Mouse (Mus musculus) adipocyte (in vitro differentiated cells): ENCODE measurements around the gene Slc25a1.

Experiments used
- DNase-seq: peaks from one replicate; pipeline ENCODE4 v3.0.0-alpha.2; 2016; ENCODE audit warnings: low spot score

Gene Slc25a1

DNA sequence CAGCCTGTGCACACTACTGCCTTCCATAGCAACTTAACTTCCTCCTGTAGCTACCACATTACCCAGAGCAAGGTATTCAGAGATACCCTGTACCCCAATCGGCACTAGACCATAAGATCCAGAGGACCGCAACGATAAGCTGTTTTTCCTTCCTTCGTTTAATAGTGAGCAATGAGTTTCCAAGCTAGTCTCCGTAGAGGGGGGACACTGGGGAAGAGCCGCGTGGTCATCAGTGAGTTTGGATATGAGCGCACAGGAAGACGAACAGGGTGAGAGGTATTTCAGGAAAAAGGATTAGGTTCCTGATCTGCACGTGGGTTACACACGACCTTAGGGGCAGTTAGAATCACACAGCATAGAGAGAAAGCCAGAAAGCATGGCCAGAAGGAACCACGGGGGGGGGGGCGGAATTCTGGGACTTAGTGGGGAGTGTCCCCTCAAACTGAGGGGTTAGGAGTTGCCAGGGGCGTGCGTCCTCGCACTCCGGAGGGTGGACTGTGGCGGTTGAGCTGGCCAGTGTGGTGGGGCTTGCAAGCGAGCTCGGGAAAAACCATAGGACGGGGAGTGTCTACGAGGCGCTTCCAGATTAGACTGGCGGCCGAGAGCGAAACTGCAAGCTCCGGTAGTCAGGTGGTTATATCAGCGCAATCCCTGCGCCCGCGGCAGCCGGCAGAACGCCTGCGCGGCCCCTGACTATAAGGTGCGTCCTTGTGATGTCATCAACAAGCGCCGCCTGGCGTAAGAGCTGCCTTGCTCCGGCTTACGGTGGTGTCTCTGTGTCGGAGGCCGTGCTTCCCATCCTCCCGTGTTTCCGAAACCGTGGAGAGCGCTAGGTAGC lies 6.5 kb downstream of the Slc25a1 start:
- peak; percentile 99 for DNase-seq

DNA sequence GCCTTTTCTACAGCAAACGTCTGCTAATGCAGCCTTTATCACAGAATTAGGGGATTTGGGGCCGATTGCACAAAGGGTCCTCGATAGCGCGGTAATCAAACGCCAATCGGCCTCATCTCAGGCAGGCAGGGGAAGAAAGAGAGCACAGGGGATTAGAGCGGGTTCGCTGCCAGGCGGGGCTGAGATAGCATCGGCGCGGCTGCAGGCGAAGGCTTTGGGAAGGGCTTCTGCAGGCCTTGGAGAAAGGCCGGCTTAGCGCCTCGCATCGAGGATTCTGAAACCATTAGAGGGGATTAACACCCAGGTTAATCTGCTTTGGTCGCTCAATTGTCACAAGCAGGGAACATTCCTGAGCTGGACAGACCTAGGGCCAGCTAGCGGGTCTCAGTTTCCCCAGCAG lies 7.4 kb downstream of the Slc25a1 start:
- DNase-seq: no peak

DNA sequence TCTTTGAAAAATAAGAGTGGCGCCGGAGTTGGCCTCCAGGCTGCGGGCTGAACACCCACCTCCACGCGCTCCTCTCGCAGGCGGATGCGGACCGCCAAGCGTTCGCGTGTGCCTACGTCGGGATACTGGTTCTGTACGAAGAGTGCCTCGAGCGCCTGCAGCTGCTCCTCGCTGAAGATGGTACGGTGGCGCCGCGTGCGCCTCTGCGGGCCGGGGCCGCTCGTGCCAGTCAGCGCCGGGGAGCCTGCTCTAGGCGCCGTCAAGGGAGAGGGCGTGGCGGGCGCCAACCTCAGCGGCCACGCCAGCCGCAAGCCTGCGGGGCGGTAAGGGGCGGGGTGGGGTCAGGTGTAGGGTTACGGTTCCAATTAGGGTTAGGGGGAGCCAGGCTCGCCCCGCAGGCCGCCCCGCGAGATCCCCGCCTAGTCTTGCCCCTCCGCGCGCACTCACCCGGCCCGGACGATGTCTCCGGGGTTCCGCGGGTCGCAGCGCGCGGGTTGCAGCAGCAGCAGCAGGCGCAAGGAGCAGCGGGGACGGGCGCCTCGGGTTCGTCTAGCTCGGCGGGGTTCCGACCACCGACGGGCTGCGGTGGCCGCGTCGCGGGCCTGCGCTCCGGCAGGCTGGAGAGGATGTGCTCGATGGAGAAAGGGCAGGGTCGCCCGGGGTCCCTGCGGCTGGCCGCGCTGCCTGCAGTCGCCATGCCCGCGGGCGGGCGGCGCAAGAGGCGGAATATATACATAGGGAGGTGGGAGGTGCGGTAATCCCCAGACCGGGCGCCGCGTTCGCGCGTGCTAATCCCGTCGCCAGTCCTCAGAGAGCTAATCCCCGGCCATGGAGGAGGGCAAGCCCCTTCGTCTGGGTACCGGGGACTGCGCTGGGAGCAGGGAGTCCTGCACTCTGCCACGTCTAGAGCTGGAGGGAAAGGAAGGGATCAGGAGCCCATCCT lies 13.4 kb downstream of the Slc25a1 start, which contains the start of gene Gsc2:
Gene Gsc2, minus strand, starts transcription at position 753 of the 943 bp plus-strand sequence.
- DNase-seq: no peak

DNA sequence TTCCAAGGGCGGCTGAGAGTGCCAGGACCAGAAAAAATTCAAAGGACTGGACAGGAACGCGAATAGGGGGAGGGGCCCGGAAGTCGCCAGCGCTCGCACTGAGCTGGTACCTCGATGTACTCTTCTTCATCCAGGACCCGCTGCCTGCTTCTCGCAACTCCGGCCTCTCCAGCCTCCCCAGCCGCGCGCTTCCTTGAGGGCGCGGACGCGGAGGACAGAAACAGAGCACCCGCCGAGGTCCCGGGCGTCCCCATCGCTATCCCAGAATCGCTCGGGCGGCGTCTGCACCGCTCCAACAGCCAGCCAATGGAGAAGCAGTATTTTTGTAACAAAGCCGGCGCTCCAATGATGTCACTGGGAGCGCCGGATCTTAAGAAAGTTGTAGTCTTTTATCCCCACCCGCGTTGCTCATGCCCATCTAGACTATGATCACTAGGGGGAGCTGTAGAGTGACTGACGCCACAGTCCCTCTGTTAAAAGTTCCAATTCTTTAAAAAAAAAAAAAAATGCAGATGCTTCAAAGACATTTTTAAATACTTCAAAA lies 16.9 kb downstream of the Slc25a1 start, which contains the start of gene Ess2:
Gene Ess2, minus strand, starts transcription at position 297 of the 544 bp plus-strand sequence.
- peak; percentile 99 for DNase-seq

DNA sequence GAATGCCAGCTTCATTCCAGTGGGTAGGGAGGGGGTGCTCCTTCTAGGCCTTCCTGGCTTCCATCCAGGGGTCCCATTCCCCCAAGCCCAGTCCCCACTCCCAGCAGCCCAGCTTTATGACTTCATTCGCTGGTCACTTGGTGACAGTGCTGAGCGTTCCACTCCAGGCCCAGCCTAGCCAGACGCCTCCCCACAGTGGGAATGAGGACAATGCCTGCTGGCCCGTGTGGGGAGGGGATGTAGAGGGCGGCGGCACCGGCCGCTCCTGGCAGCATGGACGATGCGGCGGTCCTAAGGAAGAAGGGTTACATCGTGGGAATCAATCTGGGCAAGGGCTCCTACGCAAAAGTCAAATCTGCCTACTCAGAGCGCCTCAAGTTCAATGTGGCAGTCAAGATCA lies 29.6 kb downstream of the Slc25a1 start, which contains the start of the genes Dgcr2 and Tssk2:
Gene Dgcr2, minus strand, starts transcription at position 101 of the 400 bp plus-strand sequence.
Gene Tssk2, plus strand, starts transcription at position 176 of the 400 bp plus-strand sequence.
- no peak for DNase-seq

DNA sequence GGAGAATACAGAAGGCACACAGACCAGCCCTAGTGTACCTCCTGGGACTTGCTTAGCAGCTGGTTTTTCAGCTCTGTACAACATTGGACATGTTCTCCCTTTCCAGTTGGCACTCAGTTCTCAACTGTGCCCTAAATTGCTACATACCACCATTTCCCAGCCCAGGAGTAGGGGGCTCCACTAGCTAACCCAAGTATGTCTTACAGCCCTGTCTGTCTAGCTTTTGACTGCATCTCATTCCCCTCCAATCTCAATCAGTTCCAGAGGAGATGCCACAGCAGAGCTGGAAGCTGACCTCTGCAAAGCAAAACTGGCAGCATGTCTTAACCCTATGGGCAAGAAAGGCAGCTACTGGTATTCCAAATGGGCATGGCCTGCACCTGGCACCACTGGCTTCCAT lies 31.9 kb downstream of the Slc25a1 start:
- DNase-seq: peak; percentile 56

DNA sequence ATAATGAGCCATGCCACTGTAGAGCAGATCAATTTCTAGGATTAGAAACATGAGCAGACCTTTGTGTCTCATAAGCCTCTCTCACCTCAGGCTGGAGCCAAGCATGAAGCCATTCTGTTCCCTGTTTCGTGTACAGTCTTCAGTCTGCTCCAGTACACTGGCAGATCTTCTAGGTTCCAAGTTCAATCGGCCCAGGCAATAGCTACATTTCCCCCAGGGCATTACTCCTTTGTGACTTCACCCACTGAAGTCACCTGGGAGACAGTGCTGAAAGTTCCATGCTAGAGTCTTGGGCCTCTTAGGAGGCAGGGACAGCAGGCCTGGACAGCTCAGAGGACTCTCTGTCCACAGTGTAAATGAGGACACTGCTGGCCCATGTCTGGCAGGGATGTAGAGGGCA lies 34.1 kb downstream of the Slc25a1 start, which contains the start of gene Tssk1:
Gene Tssk1, plus strand, starts transcription at position 301 of the 400 bp plus-strand sequence.
- no peak for DNase-seq

DNA sequence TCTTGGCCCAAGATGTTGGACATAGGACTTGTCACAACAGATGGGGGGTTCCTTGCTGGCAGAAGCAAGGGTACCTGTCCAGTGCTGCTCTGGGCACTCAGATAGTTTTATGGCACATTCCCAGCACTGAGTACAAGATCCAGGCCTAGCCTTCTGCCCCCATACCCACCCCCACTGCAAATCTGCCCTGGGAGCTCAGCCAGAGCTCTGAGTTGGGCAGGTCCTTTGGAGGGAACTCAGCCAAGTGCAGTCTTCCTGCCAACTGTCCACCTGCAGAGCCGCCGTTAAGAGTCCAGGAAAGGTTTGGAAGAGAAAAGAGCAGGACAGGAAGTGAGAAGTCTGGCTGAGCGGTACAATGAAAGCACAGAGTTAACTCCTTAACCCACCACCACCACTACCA lies 35.4 kb downstream of the Slc25a1 start:
- no peak for DNase-seq

DNA sequence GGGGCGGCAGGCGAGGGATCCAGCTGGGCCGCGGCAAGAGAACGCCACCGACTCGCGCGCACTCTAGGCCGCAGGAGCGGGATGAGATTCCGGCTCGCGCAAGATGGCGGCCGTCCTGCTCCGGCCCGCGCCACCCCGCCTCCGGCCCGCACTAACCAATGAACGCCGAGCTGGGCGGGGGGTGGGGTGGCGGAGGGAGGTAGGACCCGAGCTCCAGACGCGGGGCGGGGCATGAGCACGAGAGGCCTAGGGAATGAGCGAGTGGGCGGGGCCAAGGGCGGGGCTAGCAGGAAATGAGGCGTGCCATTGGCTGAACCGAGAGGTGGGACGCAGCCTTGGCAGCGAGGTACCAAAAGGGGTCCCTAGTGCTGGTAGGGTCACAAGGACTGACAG lies 36.5 kb downstream of the Slc25a1 start, which contains the start of gene Gm20518:
Gene Gm20518, minus strand, starts transcription at position 105 of the 393 bp plus-strand sequence.
- peak; percentile 99 for DNase-seq

DNA sequence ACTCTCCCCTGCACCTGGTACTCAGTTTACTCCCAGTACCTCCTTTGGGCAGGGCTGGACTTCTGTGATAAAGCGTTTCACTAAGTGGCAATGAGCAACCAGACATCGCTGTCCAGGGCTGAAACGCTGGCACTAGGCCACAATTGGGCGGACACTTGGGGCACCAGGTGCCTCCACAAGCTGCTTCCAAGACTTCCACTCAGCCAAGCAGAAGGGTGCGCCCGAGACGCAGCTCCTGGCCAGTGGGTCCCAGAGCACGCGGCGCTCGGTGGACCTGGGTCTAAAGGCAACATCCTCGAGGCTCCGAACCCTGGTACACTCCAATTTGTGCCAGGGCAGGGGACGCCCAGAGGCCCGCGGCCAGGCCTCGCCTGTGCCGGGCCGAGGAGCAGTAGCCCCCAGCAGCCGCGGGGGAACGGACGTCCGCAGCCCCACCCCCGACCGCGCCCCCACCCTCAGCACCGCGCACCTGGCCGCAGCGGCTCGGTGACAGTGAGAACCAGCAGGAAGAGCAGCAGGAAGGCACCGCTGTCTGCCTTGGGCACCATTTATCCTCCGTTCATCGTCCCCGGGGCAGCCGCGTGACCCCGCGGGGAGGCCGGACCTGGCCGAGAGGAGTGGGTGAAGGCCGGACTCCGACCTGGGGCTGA lies 37.0 kb downstream of the Slc25a1 start:
- peak; percentile 94 for DNase-seq

DNA sequence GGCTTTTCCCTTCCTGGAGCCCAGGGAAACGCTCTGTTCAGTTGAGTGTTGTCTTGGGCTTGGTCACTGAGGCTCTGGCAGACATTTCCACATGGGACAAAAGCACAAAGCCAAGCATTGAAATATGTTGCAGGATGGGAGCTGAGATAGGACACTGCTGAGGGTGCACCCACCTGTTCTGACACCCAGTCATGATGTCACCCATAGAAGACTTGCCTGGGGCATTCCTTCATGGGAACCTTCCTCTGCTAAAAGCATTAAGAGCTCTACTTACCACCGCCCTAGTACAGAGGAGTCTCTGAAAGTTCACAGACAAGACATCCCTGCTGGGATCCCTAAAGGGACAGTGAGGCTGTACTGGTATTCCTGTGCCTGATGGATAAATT lies 37.7 kb downstream of the Slc25a1 start:
- DNase-seq: no peak

DNA sequence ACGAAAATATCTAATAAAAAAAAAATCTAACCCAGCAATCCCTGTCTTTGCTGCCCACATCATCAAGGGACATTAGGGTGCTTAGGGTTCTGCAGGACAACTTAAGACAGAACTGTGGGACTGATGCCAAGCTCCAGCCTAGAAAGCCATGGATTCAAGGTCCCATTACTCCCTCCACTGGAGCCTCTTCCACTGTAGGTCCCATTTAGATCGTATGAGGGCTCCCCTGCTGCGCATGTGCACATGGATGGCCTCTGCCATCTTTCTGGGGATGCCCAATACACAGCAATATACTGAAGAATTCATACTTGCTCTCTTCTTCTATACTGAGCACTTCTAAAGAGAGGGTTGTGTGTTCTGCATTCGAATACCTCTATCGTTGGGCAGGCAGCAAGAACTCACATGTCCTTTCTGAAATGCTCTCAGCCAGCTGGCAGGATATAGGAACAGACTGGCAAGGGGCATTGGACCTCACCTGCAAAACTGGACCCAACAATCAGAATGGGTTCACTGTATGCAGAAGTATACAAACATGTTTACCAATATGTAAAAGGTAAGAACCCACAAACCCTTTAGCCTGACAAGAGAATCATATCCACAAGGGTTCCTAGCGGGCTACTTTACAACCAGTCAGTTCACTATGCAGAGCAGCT lies 38.2 kb downstream of the Slc25a1 start:
- DNase-seq: no peak

DNA sequence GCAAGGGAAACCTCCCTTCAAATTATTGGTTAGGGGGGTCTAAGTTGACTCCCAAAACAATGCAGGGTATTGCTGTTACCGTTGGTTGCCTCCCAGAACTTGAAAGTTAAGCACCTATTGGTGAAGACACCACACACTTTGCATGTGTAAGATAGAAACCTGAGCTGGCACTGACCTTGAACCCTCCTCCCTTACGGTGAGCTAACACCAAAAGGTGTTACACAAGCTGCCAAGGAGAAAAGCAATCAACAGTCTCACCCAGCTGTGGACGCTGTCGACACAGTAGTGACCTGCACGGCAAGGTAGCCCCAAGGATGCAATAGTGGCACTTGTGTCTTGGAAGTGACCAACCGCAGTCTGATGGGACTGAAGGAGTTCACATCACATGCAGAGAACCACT lies 43.9 kb downstream of the Slc25a1 start:
- DNase-seq: no peak

DNA sequence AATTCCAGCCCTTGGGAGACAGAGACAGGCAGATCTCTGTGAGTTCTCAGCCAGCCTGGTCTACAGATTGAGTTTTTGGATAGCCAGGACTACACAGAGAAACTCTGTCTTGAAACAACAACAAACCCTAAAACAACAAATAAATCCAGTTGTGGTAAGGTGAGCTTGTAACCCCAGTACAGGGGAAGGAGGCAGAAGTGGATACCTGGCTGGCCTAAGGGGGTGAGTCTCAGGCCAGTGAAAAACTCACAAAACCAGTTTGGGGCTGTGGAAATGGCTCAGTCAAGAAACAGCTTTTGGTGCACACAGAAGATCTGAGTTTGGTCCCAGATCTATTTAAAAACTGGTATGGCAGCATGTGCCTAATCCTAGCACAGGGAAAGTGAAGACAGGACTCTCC lies 45.8 kb downstream of the Slc25a1 start:
- DNase-seq: no peak

DNA sequence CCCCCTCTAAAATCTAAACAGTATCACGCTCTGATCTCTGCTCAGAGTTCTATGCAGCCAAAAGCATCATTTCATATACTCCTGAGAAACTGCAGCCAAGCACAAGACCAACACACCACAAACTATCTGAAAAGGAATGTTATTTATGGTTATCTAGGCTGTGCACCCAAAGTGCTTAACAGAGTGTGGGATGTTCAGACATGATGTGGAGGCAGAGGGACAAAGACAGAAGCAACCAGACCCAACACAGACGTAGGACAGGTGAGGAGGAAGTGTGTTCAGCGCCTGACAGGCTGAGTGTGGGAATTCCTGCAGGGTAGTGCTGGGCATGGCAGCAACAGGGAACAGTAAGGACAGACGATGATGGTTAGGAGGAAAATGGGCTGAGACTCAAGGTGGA lies 48.4 kb downstream of the Slc25a1 start:
- no peak for DNase-seq

DNA sequence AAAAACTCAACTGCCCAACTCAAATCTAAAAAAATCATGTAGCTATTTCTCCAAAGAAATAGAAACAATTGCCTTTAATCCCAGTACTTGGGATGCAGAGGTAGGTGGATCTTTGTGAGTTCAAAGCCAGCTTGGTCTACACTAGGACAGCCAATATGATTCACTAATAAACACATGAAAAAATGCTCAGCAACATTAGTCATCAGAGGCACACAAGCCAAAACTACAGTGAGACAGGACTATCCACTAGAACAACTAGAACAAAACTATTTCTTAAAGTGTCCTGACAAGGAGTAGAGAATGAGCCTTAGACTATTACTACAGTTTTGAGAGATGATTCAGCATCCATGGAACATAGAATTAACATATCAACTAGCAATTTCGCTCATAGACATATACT lies 51.9 kb downstream of the Slc25a1 start:
- peak; percentile 52 for DNase-seq
